Comparison of ENCODE assay signal across 9 mouse cellular contexts in genomic region chr10:106470533-106471205, GRCm38 (mm10). TPM values are rescaled to one million over a fixed set of nuclear protein-coding genes. Genes with fewer than 3 reads are reported as not detected.
A peak's percentile ranks its signal among the peaks of the same experiment; 100 is the strongest.
DNase-seq lines count a peak whose midpoint lies in the region; ATAC-seq lines count a peak whose summit lies in the region.
"Had no signal": no experiment of that assay in that cellular context is flagged by ENCODE, and none has a peak within 500 bp of the region (broad histone marks: within the 10 kb centered on the region; RNA-seq: fewer than 3 reads in every experiment).

No protein-coding gene starts in this region.

- no peaks in the 10 kb centered on the region for H3K36me3 ChIP-seq in lung, embryonic 16.5 days (ENCODE audit: control insufficient read depth, insufficient read depth, low read length)
- no peaks in the 10 kb centered on the region for H3K36me3 ChIP-seq in hindbrain, embryonic 12.5 days
- H3K36me3 ChIP-seq in midbrain, embryonic 15.5 days (replicated peaks), result 0 out of 2 replicates have a peak, but pooled peaks cover 2% of the 10 kb centered on the region

- DNase-seq in adrenal gland, adult 2 months, result peak; percentile 1
- no peak for DNase-seq in adrenal gland, adult (ENCODE audit: inconsistent age in 2 of 2, low spot score in 1 of 2)
- no peak for DNase-seq in lung, postnatal 14 days
- DNase-seq in urinary bladder, postnatal 10 days (ENCODE audit: low spot score), result no peak

- H3K27ac ChIP-seq in lung, embryonic 16.5 days (ENCODE audit: low read length), result no peak overlapping the region
- H3K27ac ChIP-seq in hindbrain, embryonic 12.5 days, result peak overlapping the region; percentile 85
- peak overlapping the region; percentile 93 for H3K27ac ChIP-seq in midbrain, embryonic 15.5 days

- H3K4me3 ChIP-seq in lung, embryonic 16.5 days (ENCODE audit: low read length), result peak overlapping the region; percentile 53
- H3K4me3 ChIP-seq in hindbrain, embryonic 12.5 days, result peak overlapping the region; percentile 62
- H3K4me3 ChIP-seq in midbrain, embryonic 15.5 days, result peak overlapping the region; percentile 68

- peak overlapping the region; percentile 36; the same call in 1 of the 2 replicates for H3K9ac ChIP-seq in lung, embryonic 16.5 days (ENCODE audit: low read length)
- peak overlapping the region; percentile 69 for H3K9ac ChIP-seq in hindbrain, embryonic 12.5 days
- H3K9ac ChIP-seq in midbrain, embryonic 15.5 days, result peak overlapping the region; percentile 75

- peaks cover 10% of the 10 kb centered on the region; the same call in 1 of the 2 replicates for H3K4me1 ChIP-seq in lung, embryonic 16.5 days (replicated peaks; ENCODE audit: control insufficient read depth, insufficient read depth, low read length)
- H3K4me1 ChIP-seq in hindbrain, embryonic 12.5 days, result no peaks in the 10 kb centered on the region
- peaks cover 11% of the 10 kb centered on the region for H3K4me1 ChIP-seq in midbrain, embryonic 15.5 days

- no peaks in the 10 kb centered on the region for H3K9me3 ChIP-seq in lung, embryonic 16.5 days (ENCODE audit: control insufficient read depth, low read length)
- H3K9me3 ChIP-seq in hindbrain, embryonic 12.5 days (replicated peaks), result no peaks in the 10 kb centered on the region
- H3K9me3 ChIP-seq in midbrain, embryonic 15.5 days, result no peaks in the 10 kb centered on the region

- peak overlapping the region; percentile 73 for H3K4me2 ChIP-seq in lung, embryonic 16.5 days (ENCODE audit: low read depth, low read length)
- H3K4me2 ChIP-seq in hindbrain, embryonic 12.5 days (replicated peaks), result peak overlapping the region; percentile 85
- H3K4me2 ChIP-seq in midbrain, embryonic 15.5 days, result peak overlapping the region; percentile 65

- peaks cover 5% of the 10 kb centered on the region; the same call in 1 of the 2 replicates for H3K27me3 ChIP-seq in lung, embryonic 16.5 days (ENCODE audit: control insufficient read depth, insufficient read depth, low read depth, low read length)
- 0 out of 2 replicates have a peak, but pooled peaks cover 3% of the 10 kb centered on the region for H3K27me3 ChIP-seq in hindbrain, embryonic 12.5 days
- H3K27me3 ChIP-seq in midbrain, embryonic 15.5 days (replicated peaks), result no peaks in the 10 kb centered on the region

- ATAC-seq in lung, embryonic 16.5 days (ENCODE audit: low read depth), result no peak
- peak; percentile 57 for ATAC-seq in hindbrain, embryonic 12.5 days (ENCODE audit: low FRiP score)
- peak; percentile 19 for ATAC-seq in midbrain, embryonic 15.5 days (replicated peaks)
- ATAC-seq in erythroid progenitor cell, adult 5-6 weeks (replicated peaks; ENCODE audit: low FRiP score, poor library complexity, severe bottlenecking), result no peak

- 9% methylated on average over 17 of the region's 18 CpGs for WGBS in lung, embryonic 16.5 days
- 10% methylated on average over 18 of the region's 18 CpGs for WGBS in hindbrain, embryonic 12.5 days
- 6% methylated on average over 17 of the region's 18 CpGs for WGBS in midbrain, embryonic 15.5 days

RNA-seq across cellular contexts. Expression of gene Ppfia2, which starts 0.5 kb away (rescaled TPM):
- 1 to 10 TPM; 3.9 to 7.3 TPM for total RNA-seq in adrenal gland, adult 2 months (2021)
- 0.18 and 0.25 TPM in 2 replicates for polyA plus RNA-seq in adrenal gland, adult 2 months (2012; rRNA removed)
- 0.35 and 0.52 TPM in 2 replicates for polyA plus RNA-seq in lung, embryonic 16.5 days (2015; fragmentation: Nextera tagmentation; extraction: Ambion mirVana)
- polyA plus RNA-seq in hindbrain, embryonic 12.5 days (2016; fragmentation: Nextera tagmentation; extraction: Ambion mirVana), result 11.1 and 12.8 TPM in 2 replicates
- 28.2 and 30.8 TPM in 2 replicates for polyA plus RNA-seq in midbrain, embryonic 15.5 days (2015; fragmentation: Nextera tagmentation; extraction: Ambion mirVana)
- total RNA-seq in erythroid progenitor cell, adult 5-6 weeks (2015; ENCODE audit: low replicate concordance), result 0.36 TPM in 1 of 2 replicates, not detected in the other
- not detected in 2 replicates for total RNA-seq in erythroid progenitor cell, adult 5-6 weeks (2017; ENCODE audit: low replicate concordance)
- total RNA-seq: common myeloid progenitor, adult 5-6 weeks had no signal

Comparison
In these comparisons a context has a peak if more than half of its experiments do, and no peak if none do; other contexts are left out.
1. ATAC-seq: peak in hindbrain, embryonic 12.5 days (single experiment) and midbrain, embryonic 15.5 days (single experiment); none in lung, embryonic 16.5 days (single experiment) and erythroid progenitor cell, adult 5-6 weeks (single experiment).
2. Peak in every context shown above with its lines, with median percentiles within 50 percentile points of each other: H3K4me2 ChIP-seq, H3K4me3 ChIP-seq and H3K9ac ChIP-seq.